Mouse (Mus musculus) megakaryocyte-erythroid progenitor cell, adult 5 weeks (primary cell): ENCODE data around the gene Slc4a1. TPM values are rescaled to one million over a fixed set of nuclear protein-coding genes. Genes with fewer than 3 reads are reported as not detected.

Source experiments
- polyA plus RNA-seq: library from polyadenylated mRNA; stranded (reverse); fragments of >175 nt; gene quantifications from 2 replicates; pipeline ENCODE4 v1.2.3, GENCODE M21; 2012

Gene Slc4a1
- polyA plus RNA-seq, result 2.7 and 4.3 TPM in 2 replicates

GRCm38 (mm10) chr11:102366103-102366502, at the start of gene Slc4a1:
Gene Slc4a1, minus strand, starts transcription at chr11:102366203.

GRCm38 (mm10) chr11:102407834-102408215, 41.8 kb upstream of the Slc4a1 start, which contains the start of gene Slc25a39:
Gene Slc25a39, minus strand, starts transcription at chr11:102407946.

GRCm38 (mm10) chr11:102393238-102393634, 27.2 kb upstream of the Slc4a1 start, which contains the start of gene Rundc3a:
Gene Rundc3a, plus strand, starts transcription at chr11:102393403.

GRCm38 (mm10) chr11:102319410-102319792, 46.6 kb downstream of the Slc4a1 start, which contains the start of gene Ubtf:
Gene Ubtf, minus strand, starts transcription at chr11:102319742.

Other genes with a start within 250 kb of the Slc4a1 start
- gene Nags, start 220.7 kb downstream of the Slc4a1 start, polyA plus RNA-seq, result 1.1 and 1.3 TPM in 2 replicates
- 7.9 and 11.8 TPM in 2 replicates for gene Tmem101, start 209.8 kb downstream of the Slc4a1 start, polyA plus RNA-seq
- gene Lsm12, start 180.9 kb downstream of the Slc4a1 start, polyA plus RNA-seq, result 97.8 and 116 TPM in 2 replicates
- gene G6pc3, start 176.6 kb downstream of the Slc4a1 start, polyA plus RNA-seq, result 57.4 and 70.2 TPM in 2 replicates
- 158 and 159 TPM in 2 replicates for gene Hdac5, start 136.0 kb downstream of the Slc4a1 start, polyA plus RNA-seq
- gene BC030867, start 117.3 kb downstream of the Slc4a1 start, polyA plus RNA-seq, result 8.4 and 10.1 TPM in 2 replicates
- 0.81 and 1.0 TPM in 2 replicates for gene Asb16, start 97.5 kb downstream of the Slc4a1 start, polyA plus RNA-seq
- gene Tmub2, start 81.3 kb downstream of the Slc4a1 start, polyA plus RNA-seq, result 36.1 and 37.7 TPM in 2 replicates
- 94.8 and 103 TPM in 2 replicates for gene Atxn7l3, start 69.6 kb downstream of the Slc4a1 start, polyA plus RNA-seq
- gene Ubtf, start 46.5 kb downstream of the Slc4a1 start, polyA plus RNA-seq, result 161 and 212 TPM in 2 replicates
- gene Rundc3a, start 27.2 kb upstream of the Slc4a1 start, polyA plus RNA-seq, result 1.8 and 3.5 TPM in 2 replicates
- gene Slc25a39, start 41.7 kb upstream of the Slc4a1 start, polyA plus RNA-seq, result 222 and 234 TPM in 2 replicates
- gene Grn, start 64.1 kb upstream of the Slc4a1 start, polyA plus RNA-seq, result 72.3 and 103 TPM in 2 replicates
- 4.1 and 7.0 TPM in 2 replicates for gene Fam171a2, start 81.5 kb upstream of the Slc4a1 start, polyA plus RNA-seq
- gene Itga2b, start 103.9 kb upstream of the Slc4a1 start, polyA plus RNA-seq, result 113 and 212 TPM in 2 replicates
- 9.8 and 11.9 TPM in 2 replicates for gene Gpatch8, start 190.2 kb upstream of the Slc4a1 start, polyA plus RNA-seq
- not detected in 2 replicates for gene Gm11627, start 213.3 kb upstream of the Slc4a1 start, polyA plus RNA-seq
- gene Fzd2, start 238.2 kb upstream of the Slc4a1 start, polyA plus RNA-seq, result 0.18 and 0.24 TPM in 2 replicates